Mouse (Mus musculus): Measurements from ENCODE around the gene Olfr516. TPM values are rescaled to one million over a fixed set of nuclear protein-coding genes. Genes with fewer than 3 reads are reported as not detected.

The Olfr516 gene
- not detected for polyA plus RNA-seq (2017; shearing (Covaris generic))

GRCm38 (mm10) chr7:108850429-108850828, at the start of gene Olfr516:
Olfr516 (minus strand) TSS chr7:108850529.

GRCm38 (mm10) chr7:108894320-108894719, 44.0 kb upstream of the Olfr516 start, which contains the start of gene Olfr519:
Olfr519 (minus strand) TSS chr7:108894420.

GRCm38 (mm10) chr7:108884906-108885305, 34.6 kb upstream of the Olfr516 start, which contains the start of gene Olfr518:
Olfr518 (minus strand) TSS chr7:108885006.

GRCm38 (mm10) chr7:108872279-108872678, 21.9 kb upstream of the Olfr516 start, which contains the start of gene Olfr517:
Olfr517 (minus strand) TSS chr7:108872379.

GRCm38 (mm10) chr7:108825897-108826296, 24.4 kb downstream of the Olfr516 start, which contains the start of gene Olfr514:
Olfr514 (minus strand) TSS chr7:108825997.

Other genes starting within 250 kb of the Olfr516 start
- gene Olfr506, start 239.7 kb downstream of the Olfr516 start, polyA plus RNA-seq (2017; shearing (Covaris generic)), result under 1 TPM; 0.13 to 0.61 TPM
- gene Olfr507, start 228.7 kb downstream of the Olfr516 start, polyA plus RNA-seq (2017; shearing (Covaris generic)), result not detected
- not detected for gene Olfr508, start 220.5 kb downstream of the Olfr516 start, polyA plus RNA-seq (2017; shearing (Covaris generic))
- gene Olfr509, start 198.6 kb downstream of the Olfr516 start, polyA plus RNA-seq (2017; shearing (Covaris generic)), result under 1 TPM in 1 of 2 experiments, not detected in 1; 0.09 TPM
- gene Olfr510, start 184.1 kb downstream of the Olfr516 start, polyA plus RNA-seq (2017; shearing (Covaris generic)), result not detected
- gene Olfr512, start 137.2 kb downstream of the Olfr516 start, polyA plus RNA-seq (2017; shearing (Covaris generic)), result not detected
- gene Olfr513, start 99.6 kb downstream of the Olfr516 start, polyA plus RNA-seq (2017; shearing (Covaris generic)), result under 1 TPM in 1 of 2 experiments, not detected in 1; 0.18 TPM
- not detected for gene Olfr514, start 24.5 kb downstream of the Olfr516 start, polyA plus RNA-seq (2017; shearing (Covaris generic))
- gene Olfr517, start 21.9 kb upstream of the Olfr516 start, polyA plus RNA-seq (2017; shearing (Covaris generic)), result not detected
- gene Olfr518, start 34.5 kb upstream of the Olfr516 start, polyA plus RNA-seq (2017; shearing (Covaris generic)), result under 1 TPM; 0.24 to 0.43 TPM
- not detected for gene Olfr519, start 43.9 kb upstream of the Olfr516 start, polyA plus RNA-seq (2017; shearing (Covaris generic))
- gene Nlrp10, start 79.6 kb upstream of the Olfr516 start, polyA plus RNA-seq (2017; shearing (Covaris generic)), result under 1 TPM in 1 of 2 experiments, not detected in 1; 0.19 TPM
- 100 to 1,000 TPM; 128 to 134 TPM for gene Eif3f, start 83.9 kb upstream of the Olfr516 start, polyA plus RNA-seq (2017; shearing (Covaris generic))
- gene Tub, start 99.8 kb upstream of the Olfr516 start, polyA plus RNA-seq (2017; shearing (Covaris generic)), result 1 to 10 TPM; 1.3 to 2.2 TPM
- 1 to 10 TPM in 1 of 2 experiments, under 1 TPM in 1; 0.89 to 3.2 TPM for gene Ric3, start 232.8 kb upstream of the Olfr516 start, polyA plus RNA-seq (2017; shearing (Covaris generic))